Mouse (Mus musculus) forebrain, embryonic 10.5 days (tissue): Measurements from ENCODE around the gene Spata21. TPM values are rescaled to one million over a fixed set of nuclear protein-coding genes. Genes with fewer than 3 reads are reported as not detected.

ENCODE experiments used
- DNase-seq: peaks from one replicate; pipeline ENCODE4 v3.0.0-alpha.2; 2017; ENCODE audit warnings: low spot score; ENCODE audit errors: extremely low spot score
- H3K27ac ChIP-seq: fragments of 300-500 bp; sonication (generic); 2 replicates; pipeline ENCODE4 v1.5.1; 2016; ENCODE audit warnings: mild to moderate bottlenecking
- H3K27me3 ChIP-seq: fragments of 300-500 bp; sonication (generic); 2 replicates; pipeline ENCODE4 v1.6.1; 2016; ENCODE audit warnings: mild to moderate bottlenecking; ENCODE audit not compliant: poor library complexity, severe bottlenecking
- H3K36me3 ChIP-seq: fragments of 300-500 bp; sonication (generic); replicated peaks from 2 replicates; pipeline ENCODE4 v1.6.1; 2016; ENCODE audit warnings: mild to moderate bottlenecking, moderate library complexity
- H3K4me1 ChIP-seq: fragments of 300-500 bp; sonication (generic); 2 replicates; pipeline ENCODE4 v1.6.1; 2016
- H3K4me3 ChIP-seq: fragments of 300-500 bp; sonication (generic); 2 replicates; pipeline ENCODE4 v1.5.1; 2016; ENCODE audit warnings: mild to moderate bottlenecking, moderate library complexity
- H3K9me3 ChIP-seq: fragments of 300-500 bp; sonication (generic); 2 replicates; pipeline ENCODE4 v1.6.1; 2016; ENCODE audit warnings: mild to moderate bottlenecking, moderate library complexity
- WGBS: fragments of 180-500 bp; shearing (Covaris S2); methylation state at CpG from one replicate; pipeline ENCODE4 v1.1.7; 2016; 5-methylcytosine and 5-hydroxymethylcytosine counted together
- polyA plus RNA-seq: library from polyadenylated mRNA; unstranded; fragments of >200 nt; fragmentation: Nextera tagmentation; extraction: Ambion mirVana; gene quantifications from 2 replicates; pipeline ENCODE4 v1.2.1, GENCODE M21; 2016

Spata21 gene
- polyA plus RNA-seq, 1 experiment from 2014 or later, result 0.15 TPM

DNA sequence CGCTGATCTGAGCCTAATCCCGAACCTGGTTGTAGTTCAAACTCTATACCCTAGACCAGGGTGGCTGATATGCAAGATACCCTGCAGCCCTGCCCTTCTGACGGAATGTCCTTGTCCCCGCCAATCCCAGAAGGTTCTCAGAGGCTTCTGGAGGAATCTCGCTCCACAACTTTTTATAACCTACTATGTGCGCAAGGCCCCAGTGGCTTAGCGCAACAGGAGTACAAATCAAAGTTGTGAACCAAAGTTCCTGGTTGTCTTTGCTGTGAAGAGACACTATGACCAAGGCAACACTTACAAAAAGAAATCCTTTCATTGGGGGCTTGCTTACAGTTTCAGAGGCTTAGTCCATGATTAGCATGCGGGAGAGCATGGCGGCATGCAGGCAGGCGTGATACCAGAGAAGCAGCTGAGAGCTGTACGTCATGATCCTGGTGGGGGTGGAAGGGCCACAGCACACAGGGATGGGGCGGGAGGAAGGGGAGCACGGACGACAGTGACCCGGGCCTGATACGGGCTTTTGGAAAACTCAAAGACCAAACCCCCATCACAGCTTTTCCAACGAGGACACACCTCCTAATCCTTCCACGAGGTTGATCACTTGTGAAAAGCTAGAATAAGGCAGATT is 9.5 kb upstream of the Spata21 start:
- H3K36me3 ChIP-seq, result peaks cover 22% of the 10 kb centered on the region
- no peak for DNase-seq
- peaks cover 21% of the 10 kb centered on the region for H3K4me1 ChIP-seq
- 76% methylated on average over 18 of the region's 18 CpGs for WGBS
- no peaks in the 10 kb centered on the region for H3K9me3 ChIP-seq
- peak overlapping the region; percentile 99 for H3K4me3 ChIP-seq
- H3K27ac ChIP-seq, result peak overlapping the region; percentile 8; the same call in 1 of the 2 replicates
- no peaks in the 10 kb centered on the region for H3K27me3 ChIP-seq

DNA sequence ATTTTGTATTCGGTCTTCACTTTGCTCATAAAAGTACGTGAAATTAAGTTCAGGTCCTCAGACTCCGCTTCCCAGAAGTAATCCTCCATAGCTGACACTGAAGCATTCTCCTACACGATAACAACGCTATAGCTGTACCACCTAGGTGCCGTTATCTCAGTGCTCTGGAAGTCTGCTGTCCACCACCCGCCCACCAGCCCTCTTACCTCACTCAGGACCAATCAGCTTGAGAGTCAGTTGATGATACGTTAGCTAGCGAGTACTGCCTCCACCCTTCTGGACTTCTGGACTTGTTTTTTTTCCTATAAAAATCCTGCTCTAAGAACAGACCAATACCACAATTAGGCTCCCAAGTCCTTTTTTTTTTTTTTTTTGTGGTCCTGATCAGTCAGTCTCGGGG is 1.3 kb upstream of the Spata21 start:
- H3K36me3 ChIP-seq, result no peaks in the 10 kb centered on the region
- 84% methylated on average over 10 of the region's 10 CpGs for WGBS
- H3K4me3 ChIP-seq, result no peak overlapping the region
- DNase-seq, result no peak
- H3K27ac ChIP-seq, result no peak overlapping the region
- H3K9me3 ChIP-seq, result no peaks in the 10 kb centered on the region
- no peaks in the 10 kb centered on the region for H3K4me1 ChIP-seq
- H3K27me3 ChIP-seq, result no peaks in the 10 kb centered on the region

DNA sequence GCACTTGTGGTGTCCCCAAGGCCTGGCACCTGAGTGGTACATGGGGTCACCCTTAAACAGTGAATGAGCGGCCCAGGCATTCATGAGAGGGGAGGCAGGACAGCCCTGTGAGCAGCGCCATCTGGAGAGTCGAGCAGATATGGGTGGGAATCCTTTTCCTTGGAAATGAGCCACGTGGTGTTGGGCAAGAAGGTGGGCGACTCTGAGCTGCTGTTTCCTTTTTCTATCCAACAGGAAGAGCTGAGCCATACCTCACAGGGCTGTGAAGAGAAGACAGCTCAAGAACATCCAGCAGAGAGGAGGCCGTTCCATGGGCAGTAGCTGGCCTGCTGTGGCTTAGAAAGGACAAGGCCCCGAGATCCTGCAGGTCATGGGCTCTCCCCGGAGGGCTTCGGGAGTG is 581 bp downstream of the Spata21 start:
- no peaks in the 10 kb centered on the region for H3K4me1 ChIP-seq
- 70% methylated on average over 9 of the region's 9 CpGs for WGBS
- H3K27ac ChIP-seq, result no peak overlapping the region
- no peak for DNase-seq
- H3K36me3 ChIP-seq, result no peaks in the 10 kb centered on the region
- no peaks in the 10 kb centered on the region for H3K9me3 ChIP-seq
- H3K27me3 ChIP-seq, result no peaks in the 10 kb centered on the region
- no peak overlapping the region for H3K4me3 ChIP-seq

DNA sequence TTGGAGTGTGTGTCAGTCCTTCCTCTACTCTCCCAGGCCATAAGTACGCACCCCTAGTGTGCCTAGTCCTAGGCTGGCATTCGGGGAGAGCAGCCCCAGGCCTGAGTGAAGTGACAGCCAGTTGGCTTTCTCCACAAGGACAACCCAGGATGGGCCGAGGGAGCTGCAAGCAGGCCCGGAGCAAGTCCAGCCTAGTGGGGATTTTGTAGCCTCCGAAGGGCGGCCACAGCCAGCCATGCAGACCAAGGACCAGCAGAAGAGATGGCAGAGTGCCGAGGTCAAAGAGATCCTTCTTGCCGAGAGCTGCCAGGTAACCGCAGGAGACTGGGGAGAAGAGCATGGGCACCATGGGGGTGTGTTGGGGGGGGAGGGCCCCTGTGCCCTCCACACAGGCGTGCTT is 6.9 kb downstream of the Spata21 start:
- 83% methylated on average over 10 of the region's 10 CpGs for WGBS
- Histone ChIP-seq H3K36me3 (no peaks in the 10 kb centered on the region), H3K4me3 (no peak overlapping the region), H3K27ac (no peak overlapping the region), H3K4me1 (peaks cover 12% of the 10 kb centered on the region), H3K9me3 (no peaks in the 10 kb centered on the region), H3K27me3 (no peaks in the 10 kb centered on the region)
- no peak for DNase-seq

DNA sequence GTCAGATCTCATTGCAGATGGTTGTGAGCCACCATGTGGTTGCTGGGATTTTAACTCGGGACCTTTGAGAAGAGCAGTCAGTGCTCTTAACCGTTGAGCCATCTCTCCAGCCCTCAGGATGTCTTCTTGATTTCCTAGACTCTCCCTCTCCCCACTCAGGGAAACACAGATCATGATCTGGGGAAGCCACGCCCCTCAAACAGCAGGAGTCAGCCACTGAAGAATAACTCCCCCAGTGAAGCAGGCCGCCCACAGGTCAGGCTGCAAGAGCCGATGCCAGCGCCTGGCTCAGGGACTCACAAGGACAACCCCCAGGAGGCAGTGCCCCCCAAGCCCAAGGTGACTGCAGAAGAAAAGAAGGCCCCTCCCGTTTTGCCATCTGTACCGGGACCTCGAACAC is 8.6 kb downstream of the Spata21 start:
- peak overlapping the region; percentile 48; the same call in 1 of the 2 replicates for H3K27ac ChIP-seq
- H3K4me3 ChIP-seq, result no peak overlapping the region
- WGBS, result 22% methylated on average over 9 of the region's 9 CpGs

DNA sequence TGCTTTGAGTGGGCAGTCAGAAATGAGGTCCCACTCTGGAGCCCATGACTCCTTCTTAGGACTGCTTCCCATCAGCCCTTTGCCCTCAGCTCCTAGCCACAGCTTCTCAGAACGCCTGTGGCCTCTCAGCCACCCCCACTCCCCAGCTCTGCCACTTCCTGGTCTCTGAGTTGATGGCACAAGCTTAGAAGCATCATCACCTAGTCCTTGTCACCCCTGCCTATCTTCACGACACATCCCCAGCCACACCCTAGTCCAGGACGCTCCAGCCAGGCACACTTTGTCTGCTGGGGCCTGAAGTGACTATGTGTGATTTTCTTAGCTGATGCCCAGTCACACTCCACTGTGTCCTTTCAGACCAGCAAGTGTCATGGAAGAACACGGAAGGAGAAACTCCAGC is 10.8 kb downstream of the Spata21 start:
- no peak for DNase-seq
- H3K27me3 ChIP-seq, result no peaks in the 10 kb centered on the region
- H3K36me3 ChIP-seq, result no peaks in the 10 kb centered on the region
- H3K27ac ChIP-seq, result no peak overlapping the region
- no peak overlapping the region for H3K4me3 ChIP-seq
- peaks cover 12% of the 10 kb centered on the region for H3K4me1 ChIP-seq
- H3K9me3 ChIP-seq, result no peaks in the 10 kb centered on the region
- WGBS, result 87% methylated on average over 4 of the region's 4 CpGs

More for the DNA sequence above, 8.6 kb downstream of the Spata21 start:
- no peaks in the 10 kb centered on the region for H3K36me3 ChIP-seq
- DNase-seq, result no peak
- no peaks in the 10 kb centered on the region for H3K9me3 ChIP-seq
- peaks cover 12% of the 10 kb centered on the region for H3K4me1 ChIP-seq
- no peaks in the 10 kb centered on the region for H3K27me3 ChIP-seq

DNA sequence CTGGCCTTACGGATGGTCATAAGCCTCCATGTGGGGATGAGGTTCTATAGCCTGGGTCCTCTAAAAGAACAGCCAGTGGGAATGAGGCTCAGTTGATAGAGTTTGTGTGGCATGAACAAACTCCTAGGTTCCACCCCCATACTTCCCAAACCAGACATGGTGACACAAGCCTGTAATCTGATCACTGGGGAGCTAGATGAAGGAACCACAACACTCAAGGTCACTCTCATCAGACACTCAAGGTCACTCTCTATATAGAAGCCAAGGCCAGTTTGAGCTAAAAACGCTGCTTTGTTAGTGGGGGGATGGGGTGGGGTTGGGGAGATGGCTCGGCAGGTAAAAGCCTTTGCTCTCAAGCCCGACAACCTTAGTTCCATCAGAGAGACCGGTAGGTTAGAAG is 11.8 kb downstream of the Spata21 start:
- WGBS, result 90% methylated on average over 5 of the region's 5 CpGs
- Histone ChIP-seq H3K36me3 (no peaks in the 10 kb centered on the region), H3K27ac (no peak overlapping the region), H3K4me3 (no peak overlapping the region), H3K27me3 (no peaks in the 10 kb centered on the region), H3K4me1 (peaks cover 12% of the 10 kb centered on the region), H3K9me3 (no peaks in the 10 kb centered on the region)
- no peak for DNase-seq

DNA sequence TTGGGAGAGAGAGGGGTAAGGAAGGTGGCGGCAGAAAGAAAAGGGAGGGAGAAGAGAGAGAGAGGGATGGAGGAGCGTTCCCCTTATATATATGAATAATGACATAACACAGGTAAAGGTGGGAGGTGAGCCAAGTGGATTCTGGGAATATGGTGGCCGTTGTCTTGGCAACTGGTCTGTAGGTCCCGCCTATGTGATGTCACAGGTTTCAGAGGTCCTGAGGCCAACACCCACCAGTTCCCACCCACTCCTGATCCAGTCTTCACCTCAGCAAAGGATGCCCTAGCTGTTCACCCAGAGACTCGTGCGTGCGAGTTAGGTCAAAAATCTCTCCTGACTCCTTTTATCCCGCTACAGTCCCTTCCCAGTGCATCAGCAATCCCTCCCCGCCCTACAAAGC is 13.2 kb downstream of the Spata21 start:
- Histone ChIP-seq H3K4me3 (no peak overlapping the region), H3K36me3 (no peaks in the 10 kb centered on the region), H3K27me3 (no peaks in the 10 kb centered on the region), H3K27ac (no peak overlapping the region), H3K9me3 (no peaks in the 10 kb centered on the region), H3K4me1 (peaks cover 10% of the 10 kb centered on the region)
- WGBS, result 93% methylated on average over 9 of the region's 9 CpGs
- DNase-seq, result no peak

DNA sequence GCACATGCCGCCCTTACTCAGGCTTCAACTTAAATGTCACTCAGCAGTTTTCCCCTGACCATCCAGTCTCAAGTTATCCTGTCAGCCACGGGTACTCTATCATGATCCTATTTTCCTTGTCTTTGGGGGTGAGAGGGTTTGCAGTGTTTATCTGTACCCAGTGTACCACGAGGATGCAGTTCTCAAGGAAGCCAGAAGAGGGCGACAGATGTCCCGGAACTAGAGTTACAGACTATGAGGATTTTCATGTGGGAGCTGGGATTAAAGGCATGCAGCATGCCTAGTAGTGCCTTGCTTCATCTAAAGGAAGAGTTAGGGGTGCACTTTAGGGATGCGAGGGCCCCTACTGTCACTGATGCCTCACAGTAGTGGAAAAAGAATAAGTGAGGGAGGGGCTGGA is 13.7 kb downstream of the Spata21 start:
- H3K9me3 ChIP-seq, result no peaks in the 10 kb centered on the region

DNA sequence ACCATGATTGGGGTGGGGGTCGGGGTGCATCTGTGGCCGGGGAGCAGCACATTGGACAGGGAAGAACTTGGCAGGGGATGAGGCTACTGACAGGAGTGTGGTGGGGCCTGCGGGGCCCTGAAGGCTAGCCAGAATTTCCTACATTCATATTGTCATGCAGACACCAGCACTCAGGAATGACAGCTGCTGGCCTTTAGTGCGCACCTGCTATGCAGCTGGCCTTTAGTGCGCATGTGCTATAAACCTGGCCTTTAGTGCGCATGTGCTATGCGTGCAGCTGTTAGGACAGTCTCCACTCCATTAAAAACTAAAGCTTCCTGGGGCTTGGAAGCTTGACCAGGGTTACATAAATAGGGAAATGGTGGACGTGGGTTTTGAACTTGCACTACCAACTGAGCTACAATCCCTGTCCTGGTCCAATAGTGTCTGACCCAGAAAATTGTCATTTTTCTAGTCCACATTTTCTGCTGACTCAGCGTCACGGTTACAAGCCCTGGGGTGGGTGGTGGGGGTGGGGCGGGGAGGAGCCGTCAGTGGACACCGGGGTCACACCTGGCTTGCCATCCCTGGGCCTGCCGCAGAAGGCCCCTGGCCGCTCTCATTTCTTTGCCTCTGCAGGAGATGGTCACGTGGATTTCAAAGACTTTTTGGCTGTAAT is 18.5 kb downstream of the Spata21 start:
- DNase-seq, result no peak
- H3K27ac ChIP-seq, result no peak overlapping the region; the same call in 1 of the 2 replicates
- peaks cover 12% of the 10 kb centered on the region for H3K9me3 ChIP-seq
- peaks cover 5% of the 10 kb centered on the region for H3K4me1 ChIP-seq
- H3K27me3 ChIP-seq, result no peaks in the 10 kb centered on the region
- 86% methylated on average over 16 of the region's 16 CpGs for WGBS
- no peak overlapping the region for H3K4me3 ChIP-seq
- H3K36me3 ChIP-seq, result peaks cover 24% of the 10 kb centered on the region

More for the DNA sequence above, 13.7 kb downstream of the Spata21 start:
- no peak overlapping the region for H3K27ac ChIP-seq
- DNase-seq, result peak; percentile 38
- no peaks in the 10 kb centered on the region for H3K27me3 ChIP-seq
- no peaks in the 10 kb centered on the region for H3K36me3 ChIP-seq
- 69% methylated on average over 6 of the region's 6 CpGs for WGBS
- H3K4me1 ChIP-seq, result peaks cover 5% of the 10 kb centered on the region
- H3K4me3 ChIP-seq, result no peak overlapping the region

DNA sequence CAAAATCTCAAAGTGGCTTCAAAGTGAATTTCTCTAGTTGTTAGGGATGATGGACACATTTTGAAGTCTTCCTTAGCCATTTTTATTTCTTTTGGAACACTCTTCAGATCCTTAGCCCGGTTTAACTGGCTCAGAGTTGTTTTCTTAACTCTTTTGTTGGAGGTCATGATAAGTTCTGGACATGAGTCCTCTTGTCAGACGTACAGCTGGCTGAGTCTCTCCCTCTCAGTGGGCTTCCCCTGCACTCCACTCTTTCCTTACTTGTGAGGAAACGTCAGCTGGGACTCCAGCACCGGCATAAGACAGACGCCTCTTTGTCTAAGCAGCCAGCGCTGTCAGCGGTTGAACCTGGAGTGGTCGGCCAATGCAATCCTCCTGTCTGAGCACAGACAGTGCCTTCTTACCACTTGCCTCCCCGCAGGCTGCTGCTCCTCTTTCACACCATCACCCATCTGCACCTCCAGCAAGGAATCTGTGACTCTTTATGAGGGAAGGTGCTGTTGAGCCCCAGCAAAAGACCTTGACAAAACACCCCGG is 20.1 kb downstream of the Spata21 start:
- no peak for DNase-seq
- Histone ChIP-seq H3K4me3 (no peak overlapping the region), H3K27me3 (no peaks in the 10 kb centered on the region), H3K4me1 (peaks cover 5% of the 10 kb centered on the region; the same call in 1 of the 2 replicates), H3K36me3 (peaks cover 40% of the 10 kb centered on the region), H3K27ac (peak overlapping the region; percentile 10; the same call in 1 of the 2 replicates), H3K9me3 (peaks cover 12% of the 10 kb centered on the region)
- 50% methylated on average over 10 of the region's 10 CpGs for WGBS

DNA sequence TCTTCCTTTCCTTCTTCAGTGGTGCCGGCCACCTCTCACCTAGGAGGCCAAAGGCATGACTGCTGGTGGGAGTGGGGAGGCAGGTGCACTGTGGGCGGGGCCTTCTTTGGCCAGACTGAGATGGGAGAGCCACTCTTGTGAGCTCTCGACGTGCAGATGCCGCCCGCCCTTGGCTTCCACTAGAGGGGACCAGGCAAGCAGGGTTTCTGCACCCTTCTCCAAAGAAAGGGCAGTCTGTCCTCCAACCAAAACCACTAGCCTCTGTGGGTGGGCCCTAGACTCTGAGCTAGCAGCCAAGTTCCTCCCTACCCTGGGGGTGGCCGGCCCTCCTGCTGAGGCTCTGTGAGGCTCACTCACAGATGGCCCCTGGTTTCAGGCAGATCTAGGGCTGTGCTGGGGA is 25.7 kb downstream of the Spata21 start:
- H3K4me1 ChIP-seq, result peaks cover 30% of the 10 kb centered on the region
- no peak overlapping the region for H3K27ac ChIP-seq
- DNase-seq, result no peak
- H3K4me3 ChIP-seq, result no peak overlapping the region
- H3K27me3 ChIP-seq, result no peaks in the 10 kb centered on the region
- peaks cover 12% of the 10 kb centered on the region for H3K9me3 ChIP-seq
- peaks cover 96% of the 10 kb centered on the region for H3K36me3 ChIP-seq
- 85% methylated on average over 7 of the region's 7 CpGs for WGBS

DNA sequence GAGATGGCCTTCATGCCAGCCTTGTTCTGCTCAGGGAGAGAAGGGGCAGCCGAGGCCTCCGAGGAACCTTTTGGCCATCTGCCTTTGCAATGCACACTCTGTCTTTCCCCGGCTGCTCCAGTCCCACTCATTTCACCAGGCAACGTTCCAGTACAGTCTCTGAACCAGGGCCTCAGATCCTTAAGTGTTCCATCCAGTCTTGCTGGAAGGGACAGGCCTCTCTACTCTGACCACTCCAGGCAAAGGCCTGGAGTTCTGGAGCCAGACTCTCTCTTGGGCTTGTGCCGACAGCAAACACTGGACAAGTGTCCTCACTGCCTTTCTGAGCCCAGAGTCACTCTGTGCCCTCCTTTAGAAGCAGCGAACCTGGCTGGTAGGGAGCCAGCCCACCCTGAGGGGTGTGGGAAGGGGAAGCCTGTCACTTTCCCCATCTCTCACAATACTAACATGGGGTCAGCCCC is 26.4 kb downstream of the Spata21 start:
- Histone ChIP-seq H3K4me1 (peaks cover 37% of the 10 kb centered on the region), H3K27ac (no peak overlapping the region), H3K36me3 (peaks cover 100% of the 10 kb centered on the region), H3K9me3 (peaks cover 12% of the 10 kb centered on the region), H3K4me3 (no peak overlapping the region), H3K27me3 (no peaks in the 10 kb centered on the region)
- WGBS, result 92% methylated on average over 6 of the region's 6 CpGs
- DNase-seq, result no peak
